Mouse (Mus musculus): ENCODE results near the gene Lrrc63.

- TF ChIP-seq POLR2A (IDR thresholded peaks at IDR 0.05; ENCODE audit: low read depth, low read length) (no peak), CTCF (IDR thresholded peaks at IDR 0.05; ENCODE audit: extremely low read depth, insufficient read length, insufficient replicate concordance, low read depth, low read length) (no peak)
Observed at GRCm38 (mm10) chr14:75131324-75131935, 749 bp upstream of the Lrrc63 start.
